Mouse (Mus musculus) large intestine, adult 2 months (tissue): ENCODE data around the gene Bex1. TPM values are rescaled to one million over a fixed set of nuclear protein-coding genes. Genes with fewer than 3 reads are reported as not detected.
"Not testable (repeated sequence)": the region's sequence is repeated elsewhere in the genome, so short reads cannot be mapped to it uniquely, and the experiment has no call there.

Experiments used
- DNase-seq: peaks from one replicate; pipeline ENCODE4 v3.0.0-alpha.2; 2012; ENCODE audit warnings: low read depth, low spot score
- WGBS: fragments of 180-500 bp; shearing (Covaris S2); methylation state at CpG from one replicate; pipeline ENCODE4 v1.1.7; 2018; 5-methylcytosine and 5-hydroxymethylcytosine counted together
- polyA plus RNA-seq: library from polyadenylated mRNA; depleted of rRNA; stranded (reverse); fragments of >200 nt; gene quantifications from 2 replicates; pipeline ENCODE4 v1.2.3, GENCODE M21; 2012; rRNA removed

Bex1 gene
- polyA plus RNA-seq, result 2.8 and 14.6 TPM in 2 replicates

- 41% methylated on average over 19 of the region's 67 CpGs for WGBS
- DNase-seq, result not testable (repeated sequence)
Observed at GRCm38 (mm10) chrX:136214729-136215677, at the start of gene Bex1, which contains the start of gene Tceal7. TSS of gene Bex1 (minus strand) at chrX:136215513. TSS of gene Tceal7 (plus strand) at chrX:136214779.

- WGBS, result 41% methylated on average over 6 of the region's 6 CpGs
- no peak for DNase-seq
Observed at GRCm38 (mm10) chrX:136252023-136252729, 36.9 kb upstream of the Bex1 start.

- WGBS, result 41% methylated on average over 7 of the region's 7 CpGs
- no peak for DNase-seq
Observed at GRCm38 (mm10) chrX:136249671-136250070, 34.4 kb upstream of the Bex1 start.

GRCm38 (mm10) chrX:136248811-136249210, 33.5 kb upstream of the Bex1 start:
- DNase-seq, result no peak
- WGBS, result 38% methylated on average over 6 of the region's 6 CpGs

- 21% methylated on average over 15 of the region's 15 CpGs for WGBS
- DNase-seq, result no peak
Observed at GRCm38 (mm10) chrX:136245521-136246071, 30.3 kb upstream of the Bex1 start.

- WGBS, result 19% methylated on average over 20 of the region's 20 CpGs
- peak; percentile 58 for DNase-seq
Observed at GRCm38 (mm10) chrX:136244574-136245229, 29.4 kb upstream of the Bex1 start, which contains the start of gene Tceal9. TSS of gene Tceal9 (plus strand) at chrX:136245079.

- WGBS, result 74% methylated on average over 2 of the region's 2 CpGs
- no peak for DNase-seq
Observed at GRCm38 (mm10) chrX:136243181-136243580, 27.9 kb upstream of the Bex1 start.

- WGBS, result 38% methylated on average over 3 of the region's 3 CpGs
- no peak for DNase-seq
Observed at GRCm38 (mm10) chrX:136238118-136238517, 22.8 kb upstream of the Bex1 start.

GRCm38 (mm10) chrX:136227768-136228167, 12.5 kb upstream of the Bex1 start:
- 30% methylated on average over 5 of the region's 5 CpGs for WGBS
- DNase-seq, result no peak

- 59% methylated on average over 6 of the region's 6 CpGs for WGBS
Observed at GRCm38 (mm10) chrX:136223714-136224113, 8.4 kb upstream of the Bex1 start.

GRCm38 (mm10) chrX:136216303-136216702, 990 bp upstream of the Bex1 start:
- WGBS, result 30% methylated on average over 1 of the region's 1 CpGs
- DNase-seq, result no peak

More at GRCm38 (mm10) chrX:136223714-136224113, 8.4 kb upstream of the Bex1 start:
- DNase-seq, result no peak

- WGBS, result 64% methylated on average over 2 of the region's 2 CpGs
- no peak for DNase-seq
Observed at GRCm38 (mm10) chrX:136213396-136213795, 1.9 kb downstream of the Bex1 start.

GRCm38 (mm10) chrX:136204406-136204805, 10.9 kb downstream of the Bex1 start:
- no peak for DNase-seq
- 65% methylated on average over 6 of the region's 6 CpGs for WGBS

GRCm38 (mm10) chrX:136203664-136204066, 11.6 kb downstream of the Bex1 start, which contains the start of gene Tceal5:
TSS of gene Tceal5 (minus strand) at chrX:136203876.
- 28% methylated on average over 9 of the region's 9 CpGs for WGBS
- DNase-seq, result no peak

- no peak for DNase-seq
- 41% methylated on average over 7 of the region's 7 CpGs for WGBS
Observed at GRCm38 (mm10) chrX:136203257-136203656, 12.1 kb downstream of the Bex1 start.

GRCm38 (mm10) chrX:136196873-136197272, 18.4 kb downstream of the Bex1 start:
- no peak for DNase-seq
- WGBS, result 63% methylated on average over 1 of the region's 1 CpGs

GRCm38 (mm10) chrX:136195193-136195944, 19.9 kb downstream of the Bex1 start:
- 78% methylated on average over 16 of the region's 16 CpGs for WGBS

GRCm38 (mm10) chrX:136183107-136183506, 32.2 kb downstream of the Bex1 start:
- 66% methylated on average over 1 of the region's 1 CpGs for WGBS
- no peak for DNase-seq

More at GRCm38 (mm10) chrX:136195193-136195944, 19.9 kb downstream of the Bex1 start:
- no peak for DNase-seq
